In genomic region chr5:141042406-141042805, GRCm38 (mm10) we compare ENCODE assay signal across 28 mouse cellular contexts. TPM values are rescaled to one million over a fixed set of nuclear protein-coding genes. Genes with fewer than 3 reads are reported as not detected.
A peak's percentile ranks its signal among the peaks of the same experiment; 100 is the strongest.
DNase-seq lines count a peak whose midpoint lies in the region; ATAC-seq lines count a peak whose summit lies in the region.
"Had no signal": no experiment of that assay in that cellular context is flagged by ENCODE, and none has a peak within 500 bp of the region (broad histone marks: within the 10 kb centered on the region; RNA-seq: fewer than 3 reads in every experiment).

No protein-coding gene starts in this region.

- no peak overlapping the region for H3K9ac ChIP-seq in limb, embryonic 12.5 days (replicated peaks)
- no peak overlapping the region for H3K9ac ChIP-seq in embryonic facial prominence, embryonic 12.5 days
- H3K9ac ChIP-seq: forebrain, embryonic 13.5 days; heart, embryonic 13.5 days; hindbrain, embryonic 14.5 days had no signal

- no peak for DNase-seq in limb, embryonic 10.5 days (ENCODE audit: low spot score)
- peak; percentile 17 for DNase-seq in R1 (ENCODE audit: low read depth, low spot score)
- DNase-seq in ovary, adult 18-20 months (ENCODE audit: low spot score) = no peak
- DNase-seq: adrenal gland, adult 8-10 months; adrenal gland, postnatal 25 days; cerebellum, adult 11-12 months; cerebellum, adult 8-10 months; cerebellum, postnatal 10 days; cerebellum, postnatal 36 days; embryo, embryonic 11 days; gastrocnemius, postnatal 10 days; gastrocnemius, postnatal 36 days; heart, adult 2 months; heart, postnatal 14 days; heart, postnatal 4 days had no signal

- H3K36me3 ChIP-seq in limb, embryonic 12.5 days = no peaks in the 10 kb centered on the region
- H3K36me3 ChIP-seq in limb, embryonic 10.5 days = no peaks in the 10 kb centered on the region
- H3K36me3 ChIP-seq in embryonic facial prominence, embryonic 12.5 days = no peaks in the 10 kb centered on the region
- H3K36me3 ChIP-seq: forebrain, embryonic 10.5 days; heart, embryonic 10.5 days; heart, embryonic 13.5 days had no signal

- no peaks in the 10 kb centered on the region for H3K9me3 ChIP-seq in limb, embryonic 12.5 days
- no peaks in the 10 kb centered on the region for H3K9me3 ChIP-seq in limb, embryonic 10.5 days (replicated peaks)
- no peaks in the 10 kb centered on the region for H3K9me3 ChIP-seq in embryonic facial prominence, embryonic 12.5 days
- H3K9me3 ChIP-seq: forebrain, embryonic 10.5 days; forebrain, embryonic 13.5 days; heart, embryonic 10.5 days; heart, embryonic 13.5 days had no signal

- no peak overlapping the region for H3K4me3 ChIP-seq in limb, embryonic 12.5 days (replicated peaks)
- no peak overlapping the region for H3K4me3 ChIP-seq in limb, embryonic 10.5 days
- no peak overlapping the region for H3K4me3 ChIP-seq in embryonic facial prominence, embryonic 12.5 days
- H3K4me3 ChIP-seq: forebrain, embryonic 10.5 days; forebrain, embryonic 13.5 days; heart, adult 2 months; heart, embryonic 10.5 days; heart, embryonic 13.5 days had no signal

- H3K4me2 ChIP-seq in limb, embryonic 12.5 days = no peak overlapping the region
- H3K4me2 ChIP-seq in embryonic facial prominence, embryonic 12.5 days (replicated peaks) = no peak overlapping the region
- H3K4me2 ChIP-seq: forebrain, embryonic 13.5 days; heart, embryonic 13.5 days; hindbrain, embryonic 14.5 days had no signal

- peaks cover 7% of the 10 kb centered on the region; the same call in 1 of the 2 replicates for H3K27me3 ChIP-seq in limb, embryonic 12.5 days
- H3K27me3 ChIP-seq in limb, embryonic 10.5 days (ENCODE audit: low read depth, poor library complexity, severe bottlenecking) = no peaks in the 10 kb centered on the region; the same call in 1 of the 2 replicates
- H3K27me3 ChIP-seq in embryonic facial prominence, embryonic 12.5 days = no peaks in the 10 kb centered on the region
- H3K27me3 ChIP-seq: forebrain, embryonic 13.5 days had no signal

- ATAC-seq in limb, embryonic 12.5 days (ENCODE audit: insufficient number of reproducible peaks, insufficient read depth, low FRiP score, low TSS enrichment, low read depth) = peak; percentile 37; the same call in 1 of the 2 replicates
- 0 out of 2 replicates have a peak, but pooled peaks have one; percentile 59 for ATAC-seq in embryonic facial prominence, embryonic 12.5 days (ENCODE audit: insufficient number of reproducible peaks, insufficient read depth, low FRiP score, low TSS enrichment)
- no peak for ATAC-seq in activated CD4-positive, CD25-positive, alpha-beta regulatory T cell, adult 4 months
- ATAC-seq: CD4-positive, CD25-positive, alpha-beta regulatory T cell, adult 4 months; forebrain, embryonic 13.5 days; forebrain, embryonic 16.5 days; hindbrain, postnatal 0 days; inflammation-experienced regulatory T-cells, adult 6 months had no signal

- 80% methylated on average over 4 of the region's 4 CpGs for whole genome bisulfite sequencing in limb, embryonic 12.5 days
- WGBS in limb, embryonic 10.5 days = 91% methylated on average over 4 of the region's 4 CpGs
- 84% methylated on average over 4 of the region's 4 CpGs for WGBS in embryonic facial prominence, embryonic 12.5 days

- no peak overlapping the region for H3K27ac ChIP-seq in limb, embryonic 12.5 days
- H3K27ac ChIP-seq in limb, embryonic 10.5 days = no peak overlapping the region
- H3K27ac ChIP-seq in embryonic facial prominence, embryonic 12.5 days = no peak overlapping the region
- H3K27ac ChIP-seq: forebrain, embryonic 10.5 days; forebrain, embryonic 13.5 days; heart, adult 2 months; heart, embryonic 10.5 days; heart, embryonic 13.5 days; hindbrain, embryonic 14.5 days; hindbrain, postnatal 0 days had no signal

- H3K4me1 ChIP-seq in limb, embryonic 12.5 days (replicated peaks) = no peaks in the 10 kb centered on the region; the same call in 1 of the 2 replicates
- peaks cover 8% of the 10 kb centered on the region for H3K4me1 ChIP-seq in limb, embryonic 10.5 days
- H3K4me1 ChIP-seq in embryonic facial prominence, embryonic 12.5 days = no peaks in the 10 kb centered on the region
- H3K4me1 ChIP-seq: forebrain, embryonic 13.5 days; heart, embryonic 10.5 days had no signal

RNA-seq across cellular contexts. Expression of gene Card11, which starts 42.0 kb away (rescaled TPM):
- 1.8 and 2.6 TPM in 2 replicates for polyA plus RNA-seq in limb, embryonic 12.5 days (2016; fragmentation: Nextera tagmentation; extraction: Ambion mirVana)
- 0.49 TPM in 1 of 2 replicates, not detected in the other for polyA plus RNA-seq in limb, embryonic 10.5 days (2016; fragmentation: Nextera tagmentation; extraction: Ambion mirVana)
- 0.05 and 0.41 TPM in 2 replicates for polyA plus RNA-seq in embryonic facial prominence, embryonic 12.5 days (2016; fragmentation: Nextera tagmentation; extraction: Ambion mirVana)
- 10 to 100 TPM; 35.9 to 55.7 TPM for polyA plus RNA-seq in activated CD4-positive, CD25-positive, alpha-beta regulatory T cell, adult 4 months (2017; shearing (Covaris generic))
- polyA plus RNA-seq: C2C12; forebrain, embryonic 10.5 days; forebrain, embryonic 13.5 days had no signal

Comparison
In these comparisons a context has a peak if more than half of its experiments do, and no peak if none do; other contexts are left out.
1. RNA of gene Card11, which starts 42.0 kb away (polyA plus RNA-seq): 35.9 to 55.7 TPM in activated CD4-positive, CD25-positive, alpha-beta regulatory T cell, adult 4 months; 1.8 to 2.6 TPM in limb, embryonic 12.5 days, 0.49 TPM in limb, embryonic 10.5 days and 0.05 to 0.41 TPM in embryonic facial prominence, embryonic 12.5 days; every median in the first group is over 10 times any median in the second.